Mouse (Mus musculus) lung, postnatal 0 days (tissue): ENCODE data around the gene Omg.

ENCODE experiments used
- CTCF ChIP-seq: IDR thresholded peaks from 2 replicates; pipeline ENCODE4 v1.5.1; 2016; ENCODE audit warnings: antibody characterized with exemption, mild to moderate bottlenecking
- EP300 ChIP-seq: IDR thresholded peaks from 2 replicates; pipeline ENCODE4 v1.6.1; 2016; ENCODE audit warnings: antibody characterized with exemption, mild to moderate bottlenecking, control low read depth

DNA sequence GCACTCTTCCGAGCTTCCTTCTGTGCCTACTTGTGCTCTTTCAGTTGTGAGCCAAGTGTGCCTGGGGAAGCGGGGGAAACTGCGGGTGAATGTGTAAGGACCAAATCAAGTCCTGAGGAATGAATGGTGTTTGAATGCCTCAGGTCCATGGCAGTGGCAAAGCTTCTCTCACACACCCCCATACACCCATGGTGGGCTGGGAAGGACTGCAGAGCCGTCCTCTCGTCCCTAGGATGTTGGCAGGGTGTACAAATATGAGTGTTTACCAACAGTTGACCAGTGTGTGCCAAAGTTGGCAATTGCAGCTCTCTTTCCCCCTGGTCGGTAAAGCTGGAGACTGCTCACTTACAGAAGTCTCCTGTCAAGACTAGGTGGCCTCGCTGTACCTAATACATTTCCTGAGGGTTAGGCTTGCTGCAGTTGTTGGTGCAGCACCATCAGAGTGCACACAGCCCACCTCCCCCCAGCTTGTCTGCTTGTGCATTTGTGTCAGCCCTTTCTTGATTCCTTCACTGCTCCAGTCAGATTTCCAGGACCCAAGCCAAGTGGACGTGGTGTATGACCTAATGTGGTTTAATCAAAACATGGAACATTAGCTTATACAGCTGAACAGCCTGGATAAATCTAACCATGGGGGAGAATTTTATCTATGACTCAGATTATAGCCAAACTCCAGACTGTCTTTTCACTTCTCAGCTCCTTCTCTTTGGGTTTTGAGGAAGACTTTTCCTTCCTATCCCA, 30.2 kb upstream of the Omg start:
- TF ChIP-seq EP300 (no peak), CTCF (no peak)
